Mouse (Mus musculus) liver, embryonic 18 days (tissue): ENCODE results near the gene Gm6370. TPM values are rescaled to one million over a fixed set of nuclear protein-coding genes. Genes with fewer than 3 reads are reported as not detected.

ENCODE experiments used
- polyA plus RNA-seq: library from polyadenylated mRNA; depleted of rRNA; stranded (reverse); fragments of >200 nt; gene quantifications from 2 replicates; pipeline ENCODE4 v1.2.3, GENCODE M21; 2012; rRNA removed

The Gm6370 gene
- not detected in 2 replicates for polyA plus RNA-seq

DNA sequence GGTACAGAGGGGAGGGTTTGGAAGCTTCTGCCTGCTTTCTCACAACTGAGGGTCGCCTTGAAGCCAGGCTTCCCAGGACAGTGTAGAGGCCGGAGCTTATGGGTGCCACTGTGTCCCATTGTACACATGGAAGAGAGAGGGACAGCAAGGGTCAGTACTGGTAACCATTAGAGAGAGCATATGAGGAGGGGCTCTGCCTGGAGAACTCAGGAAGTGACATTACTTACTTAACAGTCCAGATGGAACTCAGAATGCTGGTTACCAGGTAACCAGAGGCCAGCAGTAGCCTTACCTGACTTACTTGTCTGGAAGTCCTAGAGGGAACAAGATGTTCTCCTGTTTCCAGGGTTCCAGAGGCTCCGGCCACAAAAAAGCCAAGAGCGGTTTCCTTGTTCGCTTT is at the start of gene Gm6370:
Gene Gm6370, plus strand, starts transcription at position 301 of the 400 bp plus-strand sequence.

DNA sequence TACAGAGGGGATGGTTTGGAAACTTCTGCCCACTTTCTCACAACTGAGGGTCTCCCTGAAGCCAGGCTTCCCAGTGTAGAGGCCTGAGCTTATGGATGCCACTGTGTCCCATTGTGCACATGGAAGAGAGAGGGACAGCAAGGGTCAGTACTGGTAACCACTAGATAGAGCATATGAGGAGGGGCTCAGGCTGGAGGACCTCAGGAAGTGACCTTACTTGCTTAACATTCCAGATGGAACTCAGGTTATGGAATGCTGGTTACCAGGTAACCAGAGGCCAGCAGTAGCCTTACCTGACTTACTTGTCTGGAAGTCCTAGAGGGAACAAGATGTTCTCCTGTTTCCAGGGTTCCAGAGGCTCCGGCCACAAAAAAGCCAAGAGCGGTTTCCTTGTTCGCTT is 9.5 kb upstream of the Gm6370 start, which contains the start of gene Gm6408:
Gene Gm6408, plus strand, starts transcription at position 301 of the 400 bp plus-strand sequence.

DNA sequence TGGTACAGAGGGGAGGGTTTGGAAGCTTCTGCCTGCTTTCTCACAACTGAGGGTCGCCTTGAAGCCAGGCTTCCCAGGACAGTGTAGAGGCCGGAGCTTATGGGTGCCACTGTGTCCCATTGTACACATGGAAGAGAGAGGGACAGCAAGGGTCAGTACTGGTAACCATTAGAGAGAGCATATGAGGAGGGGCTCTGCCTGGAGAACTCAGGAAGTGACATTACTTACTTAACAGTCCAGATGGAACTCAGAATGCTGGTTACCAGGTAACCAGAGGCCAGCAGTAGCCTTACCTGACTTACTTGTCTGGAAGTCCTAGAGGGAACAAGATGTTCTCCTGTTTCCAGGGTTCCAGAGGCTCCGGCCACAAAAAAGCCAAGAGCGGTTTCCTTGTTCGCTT is 10.9 kb downstream of the Gm6370 start, which contains the start of gene 4930449I24Rik:
Gene 4930449I24Rik, plus strand, starts transcription at position 301 of the 400 bp plus-strand sequence.

DNA sequence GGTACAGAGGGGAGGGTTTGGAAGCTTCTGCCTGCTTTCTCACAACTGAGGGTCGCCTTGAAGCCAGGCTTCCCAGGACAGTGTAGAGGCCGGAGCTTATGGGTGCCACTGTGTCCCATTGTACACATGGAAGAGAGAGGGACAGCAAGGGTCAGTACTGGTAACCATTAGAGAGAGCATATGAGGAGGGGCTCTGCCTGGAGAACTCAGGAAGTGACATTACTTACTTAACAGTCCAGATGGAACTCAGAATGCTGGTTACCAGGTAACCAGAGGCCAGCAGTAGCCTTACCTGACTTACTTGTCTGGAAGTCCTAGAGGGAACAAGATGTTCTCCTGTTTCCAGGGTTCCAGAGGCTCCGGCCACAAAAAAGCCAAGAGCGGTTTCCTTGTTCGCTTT is 22.7 kb downstream of the Gm6370 start, which contains the start of gene Gm3402:
Gene Gm3402, plus strand, starts transcription at position 301 of the 400 bp plus-strand sequence.

DNA sequence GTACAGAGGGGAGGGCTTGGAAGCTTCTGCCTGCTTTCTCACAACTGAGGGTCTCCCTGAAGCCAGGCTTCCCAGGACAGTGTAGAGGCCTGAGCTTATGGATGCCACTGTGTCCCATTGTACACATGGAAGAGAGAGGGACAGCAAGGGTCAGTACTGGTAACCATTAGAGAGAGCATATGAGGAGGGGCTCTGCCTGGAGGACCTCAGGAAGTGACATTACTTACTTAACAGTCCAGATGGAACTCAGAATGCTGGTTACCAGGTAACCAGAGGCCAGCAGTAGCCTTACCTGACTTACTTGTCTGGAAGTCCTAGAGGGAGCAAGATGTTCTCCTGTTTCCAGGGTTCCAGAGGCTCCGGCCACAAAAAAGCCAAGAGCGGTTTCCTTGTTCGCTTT is 34.3 kb downstream of the Gm6370 start, which contains the start of gene Gm3404:
Gene Gm3404, plus strand, starts transcription at position 301 of the 400 bp plus-strand sequence.

DNA sequence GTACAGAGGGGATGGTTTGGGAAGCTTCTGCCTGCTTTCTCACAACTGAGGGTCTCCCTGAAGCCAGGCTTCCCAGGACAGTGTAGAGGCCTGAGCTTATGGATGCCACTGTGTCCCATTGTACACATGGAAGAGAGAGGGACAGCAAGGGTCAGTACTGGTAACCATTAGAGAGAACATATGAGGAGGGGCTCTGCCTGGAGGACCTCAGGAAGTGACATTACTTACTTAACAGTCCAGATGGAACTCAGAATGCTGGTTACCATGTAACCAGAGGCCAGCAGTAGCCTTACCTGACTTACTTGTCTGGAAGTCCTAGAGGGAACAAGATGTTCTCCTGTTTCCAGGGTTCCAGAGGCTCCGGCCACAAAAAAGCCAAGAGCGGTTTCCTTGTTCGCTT is 46.2 kb downstream of the Gm6370 start, which contains the start of gene Gm3409:
Gene Gm3409, plus strand, starts transcription at position 301 of the 400 bp plus-strand sequence.

Other genes starting within 250 kb of the Gm6370 start
- gene Wasf3, start 106.4 kb upstream of the Gm6370 start, polyA plus RNA-seq, result 0.05 TPM in 2 replicates
- not detected in 2 replicates for gene Gm6408, start 9.4 kb upstream of the Gm6370 start, polyA plus RNA-seq
- not detected in 2 replicates for gene 4930449I24Rik, start 11.0 kb downstream of the Gm6370 start, polyA plus RNA-seq
- not detected in 2 replicates for gene Gm3402, start 22.8 kb downstream of the Gm6370 start, polyA plus RNA-seq
- not detected in 2 replicates for gene Gm3404, start 34.4 kb downstream of the Gm6370 start, polyA plus RNA-seq
- not detected in 2 replicates for gene Gm3409, start 46.3 kb downstream of the Gm6370 start, polyA plus RNA-seq
- gene Gm3415, start 64.8 kb downstream of the Gm6370 start, polyA plus RNA-seq, result not detected in 2 replicates
- 2.2 TPM in 2 replicates for gene Gpr12, start 93.9 kb downstream of the Gm6370 start, polyA plus RNA-seq